Mouse (Mus musculus) liver, embryonic 15.5 days (tissue): Measurements from ENCODE around the gene 1700025G04Rik. TPM values are rescaled to one million over a fixed set of nuclear protein-coding genes. Genes with fewer than 3 reads are reported as not detected.
A peak's percentile ranks its signal among the peaks of the same experiment; 100 is the strongest.

Source experiments
- ATAC-seq: fragments of 200-750 bp; cut with Nextera tagmentation; 2 replicates; pipeline ENCODE4 v1.8.0; 2017; ENCODE audit warnings: moderate number of reproducible peaks, mild to moderate bottlenecking, moderate library complexity; ENCODE audit not compliant: insufficient read depth
- H3K27ac ChIP-seq: fragments of 300-500 bp; sonication (generic); replicated peaks from 2 replicates; pipeline ENCODE4 v1.5.1; 2015; ENCODE audit warnings: mild to moderate bottlenecking, inconsistent platforms
- H3K27me3 ChIP-seq: fragments of 300-500 bp; sonication (generic); 2 replicates; pipeline ENCODE4 v1.6.1; 2015; ENCODE audit warnings: mild to moderate bottlenecking, inconsistent platforms
- H3K36me3 ChIP-seq: fragments of 300-500 bp; sonication (generic); replicated peaks from 2 replicates; pipeline ENCODE4 v1.6.1; 2015; ENCODE audit warnings: moderate library complexity, mild to moderate bottlenecking, inconsistent platforms
- H3K4me1 ChIP-seq: fragments of 300-500 bp; sonication (generic); replicated peaks from 2 replicates; pipeline ENCODE4 v1.6.1; 2015; ENCODE audit warnings: inconsistent platforms
- H3K4me2 ChIP-seq: fragments of 300-500 bp; sonication (generic); 2 replicates; pipeline ENCODE4 v1.6.1; 2015; ENCODE audit warnings: moderate library complexity, mild to moderate bottlenecking, inconsistent platforms
- H3K4me3 ChIP-seq: fragments of 300-500 bp; sonication (generic); replicated peaks from 2 replicates; pipeline ENCODE4 v1.5.1; 2015; ENCODE audit warnings: mild to moderate bottlenecking, inconsistent platforms
- H3K9ac ChIP-seq: fragments of 300-500 bp; sonication (generic); 2 replicates; pipeline ENCODE4 v1.6.1; 2015; ENCODE audit warnings: moderate library complexity, mild to moderate bottlenecking, inconsistent platforms
- H3K9me3 ChIP-seq: fragments of 300-500 bp; sonication (generic); replicated peaks from 2 replicates; pipeline ENCODE4 v1.6.1; 2016; ENCODE audit warnings: inconsistent platforms
- WGBS: fragments of 180-500 bp; shearing (Covaris S2); methylation state at CpG from one replicate; pipeline ENCODE4 v1.1.7; 2015; ENCODE audit warnings: mixed read lengths; ENCODE audit not compliant: insufficient replicate concordance; 5-methylcytosine and 5-hydroxymethylcytosine counted together
- polyA plus RNA-seq: library from polyadenylated mRNA; unstranded; fragments of >200 nt; fragmentation: Nextera tagmentation; extraction: Ambion mirVana; gene quantifications from 2 replicates; pipeline ENCODE4 v1.2.1, GENCODE M21; 2015

The 1700025G04Rik gene
- polyA plus RNA-seq, 1 experiment from 2014 or later, result 2.3 TPM

GRCm38 (mm10) chr1:151959010-151959409 is 130.9 kb downstream of the 1700025G04Rik start:
- H3K4me1 ChIP-seq, result no peaks in the 10 kb centered on the region
- ATAC-seq, result no peak
- no peak overlapping the region for H3K9ac ChIP-seq
- 63% methylated on average over 3 of the region's 3 CpGs for WGBS
- no peak overlapping the region for H3K27ac ChIP-seq
- H3K36me3 ChIP-seq, result no peaks in the 10 kb centered on the region
- H3K4me2 ChIP-seq, result no peak overlapping the region
- H3K4me3 ChIP-seq, result no peak overlapping the region
- no peaks in the 10 kb centered on the region for H3K9me3 ChIP-seq
- no peaks in the 10 kb centered on the region for H3K27me3 ChIP-seq

GRCm38 (mm10) chr1:151958442-151958841 is 131.5 kb downstream of the 1700025G04Rik start:
- Histone ChIP-seq H3K9me3 (no peaks in the 10 kb centered on the region), H3K4me2 (no peak overlapping the region), H3K4me1 (no peaks in the 10 kb centered on the region), H3K27ac (no peak overlapping the region), H3K27me3 (no peaks in the 10 kb centered on the region), H3K9ac (no peak overlapping the region), H3K36me3 (no peaks in the 10 kb centered on the region), H3K4me3 (no peak overlapping the region)
- 35% methylated on average over 3 of the region's 3 CpGs for WGBS
- ATAC-seq, result no peak

- Histone ChIP-seq H3K9me3 (no peaks in the 10 kb centered on the region), H3K9ac (no peak overlapping the region), H3K27ac (no peak overlapping the region), H3K4me3 (no peak overlapping the region), H3K4me1 (no peaks in the 10 kb centered on the region), H3K4me2 (no peak overlapping the region), H3K27me3 (no peaks in the 10 kb centered on the region), H3K36me3 (no peaks in the 10 kb centered on the region)
- 61% methylated on average over 7 of the region's 7 CpGs for WGBS
- ATAC-seq, result no peak
These were observed 132.3 kb downstream of the 1700025G04Rik start for GRCm38 (mm10) chr1:151957669-151958068.

GRCm38 (mm10) chr1:151955866-151956265 is 134.1 kb downstream of the 1700025G04Rik start:
- Histone ChIP-seq H3K4me1 (no peaks in the 10 kb centered on the region), H3K4me2 (no peak overlapping the region), H3K4me3 (no peak overlapping the region), H3K27ac (no peak overlapping the region), H3K9ac (no peak overlapping the region), H3K27me3 (no peaks in the 10 kb centered on the region), H3K36me3 (no peaks in the 10 kb centered on the region), H3K9me3 (no peaks in the 10 kb centered on the region)
- no peak for ATAC-seq
- 63% methylated on average over 5 of the region's 5 CpGs for WGBS

- Histone ChIP-seq H3K36me3 (no peaks in the 10 kb centered on the region), H3K9me3 (no peaks in the 10 kb centered on the region), H3K4me1 (no peaks in the 10 kb centered on the region), H3K9ac (no peak overlapping the region), H3K4me2 (no peak overlapping the region), H3K27me3 (no peaks in the 10 kb centered on the region), H3K4me3 (no peak overlapping the region), H3K27ac (no peak overlapping the region)
- WGBS, result 11% methylated on average over 7 of the region's 7 CpGs
- ATAC-seq, result peak; percentile 28; the same call in 1 of the 2 replicates
These were observed 136.4 kb downstream of the 1700025G04Rik start for GRCm38 (mm10) chr1:151953563-151953962.

GRCm38 (mm10) chr1:151948065-151948464 is 141.9 kb downstream of the 1700025G04Rik start:
- peak overlapping the region; percentile 29 for H3K4me2 ChIP-seq
- 49% methylated on average over 3 of the region's 3 CpGs for WGBS
- no peak overlapping the region for H3K9ac ChIP-seq
- H3K36me3 ChIP-seq, result no peaks in the 10 kb centered on the region
- no peaks in the 10 kb centered on the region for H3K27me3 ChIP-seq
- H3K4me3 ChIP-seq, result peak overlapping the region; percentile 22; the same call in 1 of the 2 replicates
- no peak for ATAC-seq
- H3K4me1 ChIP-seq, result peaks cover 2% of the 10 kb centered on the region; the same call in 1 of the 2 replicates
- H3K27ac ChIP-seq, result no peak overlapping the region
- no peaks in the 10 kb centered on the region for H3K9me3 ChIP-seq

GRCm38 (mm10) chr1:151947571-151947970 is 142.4 kb downstream of the 1700025G04Rik start:
- Histone ChIP-seq H3K4me1 (peaks cover 2% of the 10 kb centered on the region; the same call in 1 of the 2 replicates), H3K27me3 (no peaks in the 10 kb centered on the region), H3K9me3 (no peaks in the 10 kb centered on the region), H3K9ac (no peak overlapping the region), H3K4me2 (peak overlapping the region; percentile 29), H3K27ac (no peak overlapping the region), H3K36me3 (no peaks in the 10 kb centered on the region), H3K4me3 (peak overlapping the region; percentile 22; the same call in 1 of the 2 replicates)
- WGBS, result 20% methylated on average over 4 of the region's 4 CpGs
- ATAC-seq, result no peak

GRCm38 (mm10) chr1:151944457-151945223 is 145.3 kb downstream of the 1700025G04Rik start:
- no peaks in the 10 kb centered on the region for H3K36me3 ChIP-seq
- no peaks in the 10 kb centered on the region for H3K27me3 ChIP-seq
- WGBS, result 27% methylated on average over 10 of the region's 10 CpGs
- H3K4me3 ChIP-seq, result no peak overlapping the region
- no peaks in the 10 kb centered on the region for H3K9me3 ChIP-seq
- H3K9ac ChIP-seq, result no peak overlapping the region
- peaks cover 8% of the 10 kb centered on the region for H3K4me1 ChIP-seq
- H3K27ac ChIP-seq, result no peak overlapping the region
- peak; percentile 51; the same call in 1 of the 2 replicates for ATAC-seq
- no peak overlapping the region for H3K4me2 ChIP-seq

GRCm38 (mm10) chr1:151943681-151944237 is 146.2 kb downstream of the 1700025G04Rik start:
- Histone ChIP-seq H3K4me3 (no peak overlapping the region), H3K27ac (no peak overlapping the region), H3K36me3 (no peaks in the 10 kb centered on the region), H3K4me2 (no peak overlapping the region), H3K9ac (no peak overlapping the region), H3K4me1 (peaks cover 11% of the 10 kb centered on the region), H3K27me3 (no peaks in the 10 kb centered on the region), H3K9me3 (no peaks in the 10 kb centered on the region)
- WGBS, result 40% methylated on average over 8 of the region's 8 CpGs
- no peak for ATAC-seq

GRCm38 (mm10) chr1:151942972-151943654 is 146.8 kb downstream of the 1700025G04Rik start:
- H3K9ac ChIP-seq, result no peak overlapping the region
- no peak overlapping the region for H3K4me3 ChIP-seq
- no peaks in the 10 kb centered on the region for H3K27me3 ChIP-seq
- no peak overlapping the region for H3K27ac ChIP-seq
- H3K9me3 ChIP-seq, result no peaks in the 10 kb centered on the region
- H3K4me2 ChIP-seq, result no peak overlapping the region
- H3K36me3 ChIP-seq, result no peaks in the 10 kb centered on the region
- peaks cover 11% of the 10 kb centered on the region for H3K4me1 ChIP-seq
- no peak for ATAC-seq
- WGBS, result 35% methylated on average over 11 of the region's 11 CpGs

- Histone ChIP-seq H3K9me3 (no peaks in the 10 kb centered on the region), H3K4me2 (no peak overlapping the region), H3K27ac (no peak overlapping the region), H3K4me3 (no peak overlapping the region), H3K4me1 (peaks cover 11% of the 10 kb centered on the region; the same call in 1 of the 2 replicates), H3K27me3 (no peaks in the 10 kb centered on the region), H3K9ac (no peak overlapping the region), H3K36me3 (no peaks in the 10 kb centered on the region)
- WGBS, result 19% methylated on average over 8 of the region's 8 CpGs
- ATAC-seq, result no peak
These were observed 149.9 kb downstream of the 1700025G04Rik start for GRCm38 (mm10) chr1:151939987-151940386.
